Mouse (Mus musculus): Measurements from ENCODE around the gene Olfr1417. TPM values are rescaled to one million over a fixed set of nuclear protein-coding genes. Genes with fewer than 3 reads are reported as not detected.

The Olfr1417 gene
- polyA plus RNA-seq, 1 experiment from 2014 or later = not detected

GRCm38 (mm10) chr19:11820211-11820610, 18.8 kb downstream of the Olfr1417 start:
- H3K9me3 ChIP-seq (replicated peaks) = no peaks in the 10 kb centered on the region
- H3K27me3 ChIP-seq = peaks cover 53% of the 10 kb centered on the region
- no peak overlapping the region for H3K4me3 ChIP-seq (replicated peaks)
- WGBS (ENCODE audit: insufficient replicate concordance) = 31% methylated on average over 6 of the region's 6 CpGs
- peaks cover 13% of the 10 kb centered on the region for H3K4me1 ChIP-seq (replicated peaks)
- ATAC-seq (ENCODE audit: insufficient read depth) = no peak
- peak overlapping the region; percentile 74; the same call in 1 of the 2 replicates for H3K4me2 ChIP-seq
- H3K9ac ChIP-seq = no peak overlapping the region
- H3K36me3 ChIP-seq (replicated peaks) = no peaks in the 10 kb centered on the region
- no peak overlapping the region for H3K27ac ChIP-seq (replicated peaks)

DNA sequence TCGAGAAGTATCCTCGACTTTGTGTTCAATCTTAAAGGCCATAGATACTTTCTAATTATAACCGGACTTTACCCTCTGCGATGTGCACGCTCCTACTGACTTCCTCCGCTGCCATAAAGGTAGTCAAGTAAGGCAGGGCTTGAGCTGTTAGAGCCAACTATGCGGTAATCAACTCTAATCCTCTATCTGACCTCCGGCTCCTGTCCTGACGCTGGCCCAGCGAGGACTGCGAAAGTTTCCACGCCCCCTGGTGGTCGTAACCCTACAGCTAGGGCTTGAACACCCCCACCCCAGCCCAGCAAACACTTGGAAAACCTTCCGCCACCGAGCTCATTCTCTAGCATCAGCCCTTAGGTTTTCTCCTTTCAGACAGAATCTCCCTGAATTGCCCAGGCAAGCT, 19.2 kb downstream of the Olfr1417 start:
- Histone ChIP-seq H3K4me1 (replicated peaks) (peaks cover 16% of the 10 kb centered on the region), H3K27ac (replicated peaks) (no peak overlapping the region), H3K27me3 (peaks cover 57% of the 10 kb centered on the region), H3K9ac (no peak overlapping the region), H3K4me2 (peak overlapping the region; percentile 74), H3K9me3 (replicated peaks) (no peaks in the 10 kb centered on the region), H3K4me3 (replicated peaks) (no peak overlapping the region), H3K36me3 (replicated peaks) (no peaks in the 10 kb centered on the region)
- ATAC-seq (ENCODE audit: insufficient read depth) = no peak
- WGBS (ENCODE audit: insufficient replicate concordance) = 3% methylated on average over 15 of the region's 15 CpGs

- H3K27me3 ChIP-seq = peaks cover 62% of the 10 kb centered on the region
- H3K9me3 ChIP-seq (replicated peaks) = no peaks in the 10 kb centered on the region
- H3K4me3 ChIP-seq (replicated peaks) = peak within 1 kb of the TSS; percentile 54
- ATAC-seq (ENCODE audit: insufficient read depth) = no peak
- WGBS (ENCODE audit: insufficient replicate concordance) = 1% methylated on average over 20 of the region's 20 CpGs
- peaks cover 16% of the 10 kb centered on the region for H3K4me1 ChIP-seq (replicated peaks)
- no peak within 1 kb of the TSS; the same call in 1 of the 2 replicates for H3K9ac ChIP-seq
- peak within 1 kb of the TSS; percentile 74 for H3K4me2 ChIP-seq
- H3K36me3 ChIP-seq (replicated peaks) = no peaks in the 10 kb centered on the region
- H3K27ac ChIP-seq (replicated peaks) = no peak within 1 kb of the TSS
These were observed 19.8 kb downstream of the Olfr1417 start, which contains the start of gene Stx3 for GRCm38 (mm10) chr19:11819143-11819700. Gene Stx3, minus strand, starts transcription at chr19:11819403.

DNA sequence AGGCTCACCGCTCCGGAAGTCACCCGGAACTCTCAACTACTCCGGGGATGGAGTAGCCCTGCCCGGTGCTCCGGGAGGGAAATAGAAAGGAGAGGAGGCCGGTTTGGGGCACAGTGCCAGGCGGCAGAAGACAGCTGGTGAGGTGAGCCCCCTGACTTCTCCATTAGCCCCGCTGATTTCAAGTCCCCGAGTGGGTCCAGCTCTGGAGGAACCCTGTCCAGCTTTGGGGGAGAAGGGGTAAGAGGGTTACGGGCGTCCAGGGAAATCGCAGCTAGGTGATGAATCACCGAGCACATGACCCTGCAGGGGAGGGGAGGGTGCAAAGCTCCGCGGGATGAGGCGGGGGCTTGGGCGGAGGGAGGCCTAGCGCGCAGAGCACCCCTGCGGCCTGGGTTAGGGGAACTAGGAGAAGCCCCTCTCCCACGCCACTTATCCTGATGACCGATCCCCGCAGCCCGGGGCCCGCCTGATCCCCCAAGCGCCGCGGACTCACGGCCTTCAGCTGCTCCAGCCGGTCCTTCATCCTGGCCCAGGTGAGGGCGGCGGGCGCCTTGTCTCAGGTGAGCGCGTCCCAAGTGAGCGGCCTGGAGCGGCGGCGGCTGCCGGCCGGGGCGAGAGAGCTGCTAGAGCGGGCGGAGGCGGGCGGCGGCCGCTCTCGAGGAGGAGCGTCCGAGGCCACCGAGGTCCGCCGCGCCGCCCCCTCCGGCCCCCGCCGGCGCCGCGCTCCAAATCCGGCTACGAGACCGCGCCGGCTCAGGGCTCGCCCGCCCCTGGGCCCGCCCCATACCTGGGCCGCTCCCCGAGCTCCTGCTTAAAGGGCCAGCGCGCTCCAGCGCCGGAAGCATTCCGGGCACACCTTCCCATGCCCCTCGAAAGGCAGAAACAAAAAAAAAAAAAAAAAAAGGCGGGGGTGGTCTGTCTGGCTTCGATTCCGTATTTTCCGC, 20.5 kb downstream of the Olfr1417 start:
- peak; percentile 58 for ATAC-seq (ENCODE audit: insufficient read depth)
- Histone ChIP-seq H3K9me3 (replicated peaks) (no peaks in the 10 kb centered on the region), H3K27me3 (peaks cover 62% of the 10 kb centered on the region), H3K4me2 (peak overlapping the region; percentile 74), H3K4me3 (replicated peaks) (peak overlapping the region; percentile 54), H3K4me1 (replicated peaks) (peaks cover 16% of the 10 kb centered on the region), H3K9ac (no peak overlapping the region; the same call in 1 of the 2 replicates), H3K36me3 (replicated peaks) (no peaks in the 10 kb centered on the region), H3K27ac (replicated peaks) (no peak overlapping the region)
- under 1% methylated on average over 80 of the region's 83 CpGs for WGBS (ENCODE audit: insufficient replicate concordance)

GRCm38 (mm10) chr19:11817586-11817985, 21.4 kb downstream of the Olfr1417 start:
- H3K9me3 ChIP-seq (replicated peaks) = no peaks in the 10 kb centered on the region
- peak overlapping the region; percentile 74; the same call in 1 of the 2 replicates for H3K4me2 ChIP-seq
- no peak overlapping the region for H3K27ac ChIP-seq (replicated peaks)
- H3K9ac ChIP-seq = no peak overlapping the region
- ATAC-seq (ENCODE audit: insufficient read depth) = no peak
- H3K36me3 ChIP-seq (replicated peaks) = no peaks in the 10 kb centered on the region
- 27% methylated on average over 5 of the region's 5 CpGs for WGBS (ENCODE audit: insufficient replicate concordance)
- peaks cover 62% of the 10 kb centered on the region for H3K27me3 ChIP-seq
- H3K4me3 ChIP-seq (replicated peaks) = no peak overlapping the region
- H3K4me1 ChIP-seq (replicated peaks) = peaks cover 16% of the 10 kb centered on the region

GRCm38 (mm10) chr19:11816706-11817105, 22.3 kb downstream of the Olfr1417 start:
- Histone ChIP-seq H3K9me3 (replicated peaks) (no peaks in the 10 kb centered on the region), H3K4me1 (replicated peaks) (peaks cover 16% of the 10 kb centered on the region), H3K4me2 (no peak overlapping the region), H3K27me3 (peaks cover 62% of the 10 kb centered on the region), H3K4me3 (replicated peaks) (no peak overlapping the region), H3K9ac (no peak overlapping the region), H3K36me3 (replicated peaks) (no peaks in the 10 kb centered on the region), H3K27ac (replicated peaks) (no peak overlapping the region)
- ATAC-seq (ENCODE audit: insufficient read depth) = no peak
- WGBS (ENCODE audit: insufficient replicate concordance) = 49% methylated on average over 6 of the region's 6 CpGs

GRCm38 (mm10) chr19:11814742-11815333, 24.2 kb downstream of the Olfr1417 start:
- Histone ChIP-seq H3K4me2 (no peak overlapping the region), H3K9me3 (replicated peaks) (no peaks in the 10 kb centered on the region), H3K27me3 (peaks cover 53% of the 10 kb centered on the region), H3K36me3 (replicated peaks) (no peaks in the 10 kb centered on the region), H3K27ac (replicated peaks) (no peak overlapping the region), H3K4me3 (replicated peaks) (no peak overlapping the region), H3K4me1 (replicated peaks) (peaks cover 16% of the 10 kb centered on the region), H3K9ac (no peak overlapping the region)
- 53% methylated on average over 6 of the region's 6 CpGs for WGBS (ENCODE audit: insufficient replicate concordance)
- no peak for ATAC-seq (ENCODE audit: insufficient read depth)

- no peak for ATAC-seq (ENCODE audit: insufficient read depth)
- Histone ChIP-seq H3K27ac (replicated peaks) (no peak overlapping the region), H3K36me3 (replicated peaks) (no peaks in the 10 kb centered on the region), H3K4me2 (no peak overlapping the region), H3K27me3 (peaks cover 41% of the 10 kb centered on the region), H3K4me3 (replicated peaks) (no peak overlapping the region), H3K9ac (no peak overlapping the region), H3K4me1 (replicated peaks) (peaks cover 7% of the 10 kb centered on the region; the same call in 1 of the 2 replicates), H3K9me3 (replicated peaks) (no peaks in the 10 kb centered on the region)
- WGBS (ENCODE audit: insufficient replicate concordance) = 20% methylated on average over 8 of the region's 8 CpGs
These were observed 25.4 kb downstream of the Olfr1417 start for GRCm38 (mm10) chr19:11813649-11814048.

GRCm38 (mm10) chr19:11813136-11813535, 25.9 kb downstream of the Olfr1417 start:
- H3K27ac ChIP-seq (replicated peaks) = no peak overlapping the region

DNA sequence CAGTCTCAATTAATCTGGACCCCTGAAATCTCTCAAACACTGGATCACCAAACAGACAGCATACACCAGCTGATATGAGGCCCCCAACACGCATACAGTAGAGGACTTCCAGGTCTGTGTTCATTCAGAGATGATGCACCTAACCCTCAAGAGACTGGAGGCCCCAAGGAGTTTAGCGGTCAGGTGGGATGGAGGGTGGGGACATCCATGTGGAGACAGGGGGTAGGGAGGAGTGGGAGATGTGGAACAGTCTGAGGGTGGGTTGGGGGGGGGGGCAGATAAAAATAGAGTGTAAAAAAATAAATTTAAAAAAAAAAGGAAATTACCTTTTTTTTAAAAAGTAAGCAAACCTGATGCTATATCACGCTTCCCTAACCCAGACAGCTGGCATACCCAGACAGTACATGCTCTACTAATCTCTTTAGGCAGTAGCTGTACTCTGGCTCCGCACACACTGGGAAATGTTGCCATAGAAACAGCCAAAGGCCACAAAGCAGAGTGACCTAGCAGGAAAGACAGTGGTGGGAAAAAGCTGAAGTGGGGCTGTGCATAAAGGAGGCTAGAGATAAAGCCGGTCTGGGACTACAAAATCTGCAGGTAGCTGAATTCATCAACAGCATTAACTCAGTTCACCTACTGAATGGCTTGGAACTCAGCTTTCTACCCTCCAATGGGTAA, 27.2 kb downstream of the Olfr1417 start:
- no peak overlapping the region for H3K4me2 ChIP-seq
- ATAC-seq (ENCODE audit: insufficient read depth) = peak; percentile 44; the same call in 1 of the 2 replicates
- H3K36me3 ChIP-seq (replicated peaks) = no peaks in the 10 kb centered on the region
- H3K4me1 ChIP-seq (replicated peaks) = peaks cover 3% of the 10 kb centered on the region; the same call in 1 of the 2 replicates
- H3K27ac ChIP-seq (replicated peaks) = no peak overlapping the region
- 30% methylated on average over 5 of the region's 5 CpGs for WGBS (ENCODE audit: insufficient replicate concordance)
- H3K27me3 ChIP-seq = peaks cover 22% of the 10 kb centered on the region
- H3K9me3 ChIP-seq (replicated peaks) = no peaks in the 10 kb centered on the region
- no peak overlapping the region for H3K9ac ChIP-seq
- H3K4me3 ChIP-seq (replicated peaks) = no peak overlapping the region

More at GRCm38 (mm10) chr19:11813136-11813535, 25.9 kb downstream of the Olfr1417 start:
- no peak for ATAC-seq (ENCODE audit: insufficient read depth)
- no peaks in the 10 kb centered on the region for H3K9me3 ChIP-seq (replicated peaks)
- no peak overlapping the region for H3K9ac ChIP-seq
- H3K27me3 ChIP-seq = peaks cover 36% of the 10 kb centered on the region
- no peak overlapping the region for H3K4me2 ChIP-seq
- H3K4me3 ChIP-seq (replicated peaks) = no peak overlapping the region
- no peaks in the 10 kb centered on the region for H3K36me3 ChIP-seq (replicated peaks)
- 57% methylated on average over 4 of the region's 4 CpGs for WGBS (ENCODE audit: insufficient replicate concordance)
- 0 out of 2 replicates have a peak, but pooled peaks cover 3% of the 10 kb centered on the region for H3K4me1 ChIP-seq (replicated peaks)

All from liver, embryonic 15.5 days (tissue).